Mouse (Mus musculus) midbrain, embryonic 10.5 days (tissue): ENCODE results near the gene Slc22a27. TPM values are rescaled to one million over a fixed set of nuclear protein-coding genes. Genes with fewer than 3 reads are reported as not detected.
"Not testable (repeated sequence)": the region's sequence is repeated elsewhere in the genome, so short reads cannot be mapped to it uniquely, and the experiment has no call there.

ENCODE experiments used
- DNase-seq: peaks from one replicate; pipeline ENCODE4 v3.0.0-alpha.2; 2017; ENCODE audit warnings: low spot score
- H3K27ac ChIP-seq: fragments of 300-500 bp; sonication (generic); replicated peaks from 2 replicates; pipeline ENCODE4 v1.5.1; 2016; ENCODE audit warnings: mild to moderate bottlenecking
- H3K27me3 ChIP-seq: fragments of 300-500 bp; sonication (generic); 2 replicates; pipeline ENCODE4 v1.6.1; 2016; ENCODE audit warnings: low read depth, mild to moderate bottlenecking; ENCODE audit not compliant: poor library complexity, severe bottlenecking
- H3K36me3 ChIP-seq: fragments of 300-500 bp; sonication (generic); 2 replicates; pipeline ENCODE4 v1.6.1; 2016; ENCODE audit warnings: mild to moderate bottlenecking, moderate library complexity
- H3K4me1 ChIP-seq: fragments of 300-500 bp; sonication (generic); 2 replicates; pipeline ENCODE4 v1.6.1; 2016
- H3K4me3 ChIP-seq: fragments of 300-500 bp; sonication (generic); 2 replicates; pipeline ENCODE4 v1.5.1; 2016; ENCODE audit warnings: mild to moderate bottlenecking, moderate library complexity
- H3K9me3 ChIP-seq: fragments of 300-500 bp; sonication (generic); replicated peaks from 2 replicates; pipeline ENCODE4 v1.6.1; 2016; ENCODE audit warnings: mild to moderate bottlenecking
- WGBS: fragments of 180-500 bp; shearing (Covaris S2); methylation state at CpG from one replicate; pipeline ENCODE4 v1.1.7; 2016; 5-methylcytosine and 5-hydroxymethylcytosine counted together
- microRNA-seq: library from miRNA; unstranded; fragments of <30 nt; microRNA quantifications from one replicate; pipeline ENCODE4, GENCODE M21; 2017
- polyA plus RNA-seq: library from polyadenylated mRNA; unstranded; fragments of >200 nt; fragmentation: Nextera tagmentation; extraction: Ambion mirVana; gene quantifications from 2 replicates; pipeline ENCODE4 v1.2.1, GENCODE M21; 2016

Gene Slc22a27
- not detected in 2 replicates for polyA plus RNA-seq

- H3K27ac ChIP-seq, H3K4me3 ChIP-seq, DNase-seq, H3K36me3 ChIP-seq, H3K27me3 ChIP-seq, H3K4me1 ChIP-seq: not testable (repeated sequence)
- WGBS = 73% methylated on average over 5 of the region's 5 CpGs
- peaks cover 25% of the 10 kb centered on the region for H3K9me3 ChIP-seq
Observed at GRCm38 (mm10) chr19:7965927-7966326, at the start of gene Slc22a27. TSS of gene Slc22a27 (minus strand) at chr19:7966027.

- peaks cover 37% of the 10 kb centered on the region for H3K9me3 ChIP-seq
- DNase-seq, H3K4me3 ChIP-seq, H3K27ac ChIP-seq, H3K36me3 ChIP-seq, H3K4me1 ChIP-seq, H3K27me3 ChIP-seq: not testable (repeated sequence)
- 92% methylated on average over 9 of the region's 9 CpGs for WGBS
Observed at GRCm38 (mm10) chr19:8011596-8011995, 45.8 kb upstream of the Slc22a27 start.

- not testable (repeated sequence) for H3K4me3 ChIP-seq, H3K36me3 ChIP-seq, H3K27me3 ChIP-seq, H3K27ac ChIP-seq, H3K4me1 ChIP-seq, DNase-seq
- H3K9me3 ChIP-seq = peaks cover 54% of the 10 kb centered on the region
- WGBS = 89% methylated on average over 6 of the region's 6 CpGs
Observed at GRCm38 (mm10) chr19:8009086-8009485, 43.3 kb upstream of the Slc22a27 start.

- no peak overlapping the region for H3K4me3 ChIP-seq
- H3K9me3 ChIP-seq = peaks cover 14% of the 10 kb centered on the region; the same call in 1 of the 2 replicates
- no peak overlapping the region for H3K27ac ChIP-seq
- no peaks in the 10 kb centered on the region for H3K36me3 ChIP-seq
- H3K27me3 ChIP-seq = no peaks in the 10 kb centered on the region
- no peak for DNase-seq
- no peaks in the 10 kb centered on the region for H3K4me1 ChIP-seq
- 87% methylated on average over 2 of the region's 2 CpGs for WGBS
Observed at GRCm38 (mm10) chr19:7968703-7969102, 2.9 kb upstream of the Slc22a27 start.

- H3K4me3 ChIP-seq, H3K27me3 ChIP-seq, H3K27ac ChIP-seq, H3K4me1 ChIP-seq, DNase-seq, H3K36me3 ChIP-seq: not testable (repeated sequence)
- peaks cover 20% of the 10 kb centered on the region; the same call in 1 of the 2 replicates for H3K9me3 ChIP-seq
- WGBS = 48% methylated on average over 1 of the region's 1 CpGs
Observed at GRCm38 (mm10) chr19:7966550-7966949, 723 bp upstream of the Slc22a27 start.

GRCm38 (mm10) chr19:7939391-7939790, 26.4 kb downstream of the Slc22a27 start:
- peaks cover 36% of the 10 kb centered on the region for H3K9me3 ChIP-seq
- H3K27me3 ChIP-seq, H3K36me3 ChIP-seq, H3K27ac ChIP-seq, H3K4me1 ChIP-seq, DNase-seq, H3K4me3 ChIP-seq: not testable (repeated sequence)
- WGBS = 90% methylated on average over 18 of the region's 18 CpGs

GRCm38 (mm10) chr19:7876626-7877025, 89.2 kb downstream of the Slc22a27 start:
- H3K27ac ChIP-seq = no peak overlapping the region
- no peaks in the 10 kb centered on the region for H3K27me3 ChIP-seq
- no peak for DNase-seq
- no peaks in the 10 kb centered on the region for H3K4me1 ChIP-seq
- no peaks in the 10 kb centered on the region for H3K36me3 ChIP-seq
- WGBS = 85% methylated on average over 1 of the region's 1 CpGs
- H3K4me3 ChIP-seq = no peak overlapping the region
- H3K9me3 ChIP-seq = peaks cover 43% of the 10 kb centered on the region

GRCm38 (mm10) chr19:7829851-7830250, 136.0 kb downstream of the Slc22a27 start:
- peaks cover 50% of the 10 kb centered on the region for H3K9me3 ChIP-seq
- H3K36me3 ChIP-seq = no peaks in the 10 kb centered on the region
- no peak for DNase-seq
- no peaks in the 10 kb centered on the region for H3K27me3 ChIP-seq
- H3K4me3 ChIP-seq = no peak overlapping the region
- H3K27ac ChIP-seq = no peak overlapping the region
- no peaks in the 10 kb centered on the region for H3K4me1 ChIP-seq
- WGBS = 63% methylated on average over 2 of the region's 2 CpGs

Small RNA genes within 50 kb of the gene (microRNA-seq; reads per million reads assigned to microRNA genes)
- gene Gm24951 = not detected

Other genes starting within 250 kb of the Slc22a27 start
- gene Slc22a26, start 163.4 kb downstream of the Slc22a27 start, polyA plus RNA-seq = not detected in 2 replicates
- gene Slc22a28, start 166.0 kb upstream of the Slc22a27 start, polyA plus RNA-seq = not detected in 2 replicates